Mouse (Mus musculus) myocyte (in vitro differentiated cells): ENCODE results near the gene Cdsn. TPM values are rescaled to one million over a fixed set of nuclear protein-coding genes. Genes with fewer than 3 reads are reported as not detected.

Source experiments
- H3K27me3 ChIP-seq: one replicate; pipeline ENCODE4 v1.6.1; 2011; ENCODE audit not compliant: control insufficient read depth, insufficient read depth, insufficient read length
- H3K36me3 ChIP-seq: one replicate; pipeline ENCODE4 v1.6.1; 2011; ENCODE audit not compliant: control insufficient read depth, insufficient read depth
- H3K4me2 ChIP-seq: one replicate; pipeline ENCODE4 v1.6.1; 2011; ENCODE audit warnings: low read depth, control low read depth
- H3K4me3 ChIP-seq: one replicate; pipeline ENCODE4 v1.5.1; 2011; ENCODE audit warnings: mild to moderate bottlenecking, control low read depth, moderate library complexity
- H3K79me2 ChIP-seq: one replicate; pipeline ENCODE4 v1.6.1; 2011; ENCODE audit not compliant: control insufficient read depth, insufficient read depth
- H3ac ChIP-seq: one replicate; pipeline ENCODE4 v1.6.1; 2011; ENCODE audit not compliant: control insufficient read depth, insufficient read length
- CEBPB ChIP-seq: IDR thresholded peaks from 2 replicates; pipeline ENCODE4 v1.6.1; 2011; ENCODE audit warnings: mild to moderate bottlenecking, moderate library complexity; ENCODE audit not compliant: poor library complexity, insufficient read depth, severe bottlenecking
- E2F4 ChIP-seq: IDR thresholded peaks from one replicate; pipeline ENCODE4 v1.6.1; 2011; ENCODE audit warnings: mild to moderate bottlenecking, control low read depth, moderate library complexity; ENCODE audit not compliant: insufficient read depth
- MAX ChIP-seq: IDR thresholded peaks from one replicate; pipeline ENCODE4 v1.6.1; 2011; ENCODE audit warnings: low read depth, mild to moderate bottlenecking, control low read depth
- MYOD1 ChIP-seq, 3 experiments: IDR thresholded peaks; one replicate each; pipeline ENCODE4 v1.6.1; 2011; ENCODE audit warnings: control low read depth in 2 of 3, low read depth in 2 of 3, mild to moderate bottlenecking in 2 of 3, moderate library complexity in 1 of 3; ENCODE audit not compliant: insufficient read length in 2 of 3, control insufficient read depth in 1 of 3
- MYOG ChIP-seq, 3 experiments: IDR thresholded peaks; one replicate each; pipeline ENCODE4 v1.6.1; 2011; ENCODE audit warnings: control low read depth in 2 of 3, low read depth in 2 of 3, mild to moderate bottlenecking in 2 of 3; ENCODE audit not compliant: insufficient read length in 2 of 3, control insufficient read depth in 1 of 3, insufficient read depth in 1 of 3
- POLR2A ChIP-seq: IDR thresholded peaks from one replicate; pipeline ENCODE4 v1.6.1; 2011; ENCODE audit warnings: low read depth, mild to moderate bottlenecking, control low read depth, moderate library complexity; ENCODE audit not compliant: insufficient read length
- POLR2AphosphoS2 ChIP-seq: IDR thresholded peaks from one replicate; pipeline ENCODE4 v1.6.1; 2011; ENCODE audit warnings: low read depth, control low read depth; ENCODE audit not compliant: insufficient read length
- REST ChIP-seq: IDR thresholded peaks from one replicate; pipeline ENCODE4 v1.6.1; 2011; ENCODE audit warnings: mild to moderate bottlenecking, control low read depth, moderate library complexity; ENCODE audit not compliant: insufficient read depth, insufficient read length
- SRF ChIP-seq: IDR thresholded peaks from one replicate; pipeline ENCODE4 v1.6.1; 2011; ENCODE audit warnings: low read depth; ENCODE audit not compliant: control insufficient read depth, insufficient read length
- TCF12 ChIP-seq: IDR thresholded peaks from one replicate; pipeline ENCODE4 v1.6.1; 2011; ENCODE audit warnings: mild to moderate bottlenecking, control low read depth; ENCODE audit not compliant: poor library complexity, insufficient read depth, severe bottlenecking
- TCF3 ChIP-seq: IDR thresholded peaks from one replicate; pipeline ENCODE4 v1.6.1; 2011; ENCODE audit warnings: low read depth, control low read depth; ENCODE audit not compliant: insufficient read length
- USF1 ChIP-seq: IDR thresholded peaks from one replicate; pipeline ENCODE4 v1.6.1; 2011; ENCODE audit warnings: low read depth, mild to moderate bottlenecking, control low read depth, moderate library complexity
- polyA plus RNA-seq: library from polyadenylated mRNA; unstranded; fragments of >200 nt; fragmentation: generic; extraction: Trizol; gene quantifications from one replicate; pipeline ENCODE4 v1.2.1, GENCODE M21; 2012; ENCODE audit warnings: missing spikeins

Cdsn gene
- 55.4 TPM for polyA plus RNA-seq

DNA sequence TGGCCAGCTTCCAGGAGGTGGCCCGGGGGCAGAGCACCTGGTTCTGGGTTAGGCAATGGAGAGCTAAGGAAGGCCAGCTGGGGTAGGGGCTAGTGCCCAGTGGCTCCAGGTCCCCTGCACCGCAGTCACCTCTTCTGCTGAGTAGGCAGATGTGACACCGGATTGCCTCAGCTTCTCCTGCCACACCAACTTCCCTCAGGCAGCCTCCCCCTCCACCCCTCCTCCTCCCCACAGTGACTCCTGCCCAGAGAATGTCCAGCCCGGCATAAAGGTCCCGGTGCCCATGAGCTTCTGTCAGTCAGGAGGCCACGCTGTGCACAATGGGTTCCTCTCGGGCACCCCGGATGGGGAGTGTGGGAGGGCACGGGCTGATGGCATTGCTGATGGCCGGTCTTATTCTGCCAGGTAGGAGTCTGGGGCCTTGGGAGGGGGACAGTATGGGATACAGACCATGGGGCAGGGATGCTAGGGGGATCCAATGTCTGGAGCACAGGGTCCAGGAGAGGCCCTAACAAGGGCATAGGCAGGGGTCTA lies at the start of gene Cdsn:
Gene Cdsn (plus strand): TSS at position 248 of the 534 bp plus-strand sequence.
- no peak within 1 kb of the TSS for H3ac ChIP-seq
- peak in 1 of 3 experiments; percentile 10 for TF ChIP-seq MYOD1 (IDR thresholded peaks at IDR 0.05; ENCODE audit: control insufficient read depth in 1 of 3, insufficient read length in 2 of 3, low read depth in 2 of 3)
- peak in 1 of 3 experiments; percentile 8 for TF ChIP-seq MYOG (IDR thresholded peaks at IDR 0.05; ENCODE audit: control insufficient read depth in 1 of 3, insufficient read depth in 1 of 3, insufficient read length in 2 of 3, low read depth in 2 of 3)
- TF ChIP-seq MAX = no peak
- no peak for TF ChIP-seq SRF
- TF ChIP-seq CEBPB = peak; percentile 76
- no peak for TF ChIP-seq E2F4
- TF ChIP-seq REST = no peak
- TF ChIP-seq POLR2AphosphoS2 = peak; percentile 79
- TF ChIP-seq POLR2A = peak; percentile 80
- no peak for TF ChIP-seq USF1
- no peak for TF ChIP-seq TCF3
- TF ChIP-seq TCF12 = no peak
- H3K4me2 ChIP-seq = peak within 1 kb of the TSS; percentile 75
- no peaks in the 10 kb centered on the region for H3K36me3 ChIP-seq
- no peaks in the 10 kb centered on the region for H3K27me3 ChIP-seq
- peak within 1 kb of the TSS; percentile 33 for H3K4me3 ChIP-seq
- no peaks in the 10 kb centered on the region for H3K79me2 ChIP-seq

DNA sequence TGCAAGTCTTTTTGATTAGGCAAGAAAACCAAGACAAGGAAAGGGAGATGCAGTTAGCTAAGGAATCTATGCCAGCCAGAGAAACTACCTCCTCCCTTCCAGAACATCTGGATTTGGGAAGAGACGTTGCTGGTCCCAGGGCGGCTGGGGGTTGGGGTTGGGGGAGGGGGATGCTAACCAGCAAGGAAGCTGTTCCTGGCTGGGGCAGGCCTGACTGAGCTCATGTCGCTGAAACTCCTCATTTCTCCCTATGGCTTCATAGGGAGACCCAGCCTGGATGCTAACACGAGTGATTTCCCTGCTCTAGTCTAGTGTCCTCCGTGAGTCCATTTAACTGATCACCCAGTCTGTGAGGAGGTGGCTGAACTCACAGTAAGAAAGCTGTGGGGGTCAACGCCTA lies 49.7 kb upstream of the Cdsn start:
- Histone ChIP-seq H3K79me2 (no peaks in the 10 kb centered on the region), H3K4me3 (no peak overlapping the region), H3K4me2 (no peak overlapping the region), H3K27me3 (peaks cover 6% of the 10 kb centered on the region), H3ac (no peak overlapping the region), H3K36me3 (no peaks in the 10 kb centered on the region)
- no peak for TF ChIP-seq POLR2AphosphoS2
- TF ChIP-seq MAX = no peak
- TF ChIP-seq TCF3 = no peak
- TF ChIP-seq USF1 = no peak
- TF ChIP-seq POLR2A = no peak
- TF ChIP-seq TCF12 = no peak
- TF ChIP-seq REST = no peak
- TF ChIP-seq MYOD1 (IDR thresholded peaks at IDR 0.05; ENCODE audit: control insufficient read depth in 1 of 3, insufficient read length in 2 of 3, low read depth in 2 of 3) = no peak
- no peak for TF ChIP-seq MYOG (IDR thresholded peaks at IDR 0.05; ENCODE audit: control insufficient read depth in 1 of 3, insufficient read depth in 1 of 3, insufficient read length in 2 of 3, low read depth in 2 of 3)
- TF ChIP-seq CEBPB = no peak
- no peak for TF ChIP-seq SRF
- no peak for TF ChIP-seq E2F4

DNA sequence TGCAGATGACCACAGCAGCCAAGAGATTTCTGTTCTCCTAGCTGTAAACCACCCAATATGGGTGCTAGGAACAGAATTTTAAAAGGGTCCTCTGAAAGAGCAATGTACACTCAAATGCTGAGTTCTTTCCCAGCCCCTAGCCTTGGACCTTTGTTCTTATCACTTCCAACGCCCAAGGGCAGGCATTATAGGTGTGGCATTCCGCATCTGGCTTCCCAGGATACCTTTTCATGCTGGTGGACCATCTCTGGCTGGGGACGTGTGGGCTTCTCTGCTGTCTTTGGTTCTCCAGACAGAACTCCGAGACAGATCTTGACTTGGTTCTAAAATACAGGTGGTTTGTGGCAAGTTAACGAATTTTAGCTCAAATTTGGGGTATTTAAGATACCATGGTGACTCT lies 49.2 kb upstream of the Cdsn start:
- H3K27me3 ChIP-seq = peaks cover 7% of the 10 kb centered on the region
- H3K36me3 ChIP-seq = no peaks in the 10 kb centered on the region
- no peak overlapping the region for H3K4me2 ChIP-seq
- no peak overlapping the region for H3ac ChIP-seq
- H3K4me3 ChIP-seq = no peak overlapping the region
- TF ChIP-seq SRF (no peak), CEBPB (no peak), USF1 (no peak), E2F4 (no peak), TCF3 (no peak)
- H3K79me2 ChIP-seq = no peaks in the 10 kb centered on the region

DNA sequence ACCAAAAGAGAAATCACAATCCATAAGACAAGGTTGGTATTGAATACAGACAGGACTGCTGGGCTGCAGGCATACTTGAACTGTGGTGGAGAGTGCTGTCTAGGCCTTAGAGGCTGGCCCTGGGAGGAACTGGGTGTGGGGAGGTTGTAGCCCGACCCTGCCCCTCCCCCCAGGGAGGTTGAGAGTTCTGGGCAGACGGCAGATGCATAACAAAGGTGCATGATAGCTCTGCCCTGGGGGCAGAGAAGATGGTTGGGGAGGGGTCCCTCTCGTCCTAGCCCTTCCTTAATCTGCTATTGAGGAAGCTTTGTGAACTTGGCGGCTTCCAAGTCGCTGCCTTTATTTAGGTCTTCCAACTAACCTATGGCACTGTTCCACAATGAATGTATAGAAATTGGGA lies 48.1 kb upstream of the Cdsn start:
- no peak overlapping the region for H3K4me2 ChIP-seq

DNA sequence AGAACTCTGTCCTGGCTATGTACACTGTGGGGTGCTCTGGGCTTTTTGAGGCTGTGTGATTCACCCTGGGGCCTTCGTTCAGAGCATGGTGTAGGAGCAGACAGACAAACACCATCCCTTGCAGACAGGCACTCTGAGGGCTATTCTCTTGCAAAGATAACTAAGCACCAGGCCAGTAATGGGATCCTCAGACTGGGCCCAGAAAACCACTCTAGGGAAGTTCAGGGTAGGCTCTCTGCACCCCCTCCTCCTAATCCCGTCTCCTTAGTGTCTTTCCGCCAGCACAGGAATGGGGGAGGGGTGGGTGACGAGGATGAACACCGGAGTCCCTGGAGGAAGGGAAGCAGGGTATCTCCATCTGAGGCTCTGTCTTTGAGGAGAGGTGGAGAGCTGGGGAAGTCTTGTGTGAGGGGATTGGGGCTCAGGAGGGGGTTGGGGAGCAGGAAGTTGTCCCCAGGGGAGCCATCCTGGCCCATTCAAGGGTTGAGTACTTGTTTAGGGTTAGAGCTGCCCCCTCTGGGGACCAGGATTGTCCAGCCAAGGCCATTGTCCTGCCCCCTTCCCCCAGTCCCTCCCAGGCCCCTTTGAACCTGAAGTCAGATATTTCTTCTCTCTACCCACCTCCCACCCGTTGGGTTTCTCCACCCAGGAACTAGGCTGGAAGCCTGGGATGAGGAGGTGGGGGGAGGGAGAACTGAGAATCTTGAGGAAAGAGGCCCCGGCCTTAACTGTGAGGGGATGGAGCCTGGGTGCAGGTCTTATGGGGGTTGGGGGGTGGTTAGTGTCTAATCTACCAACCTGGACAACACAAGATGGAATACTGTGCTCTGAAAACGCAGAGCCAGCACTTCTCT lies 47.1 kb upstream of the Cdsn start:
- H3K36me3 ChIP-seq = no peaks in the 10 kb centered on the region
- no peaks in the 10 kb centered on the region for H3K79me2 ChIP-seq
- peaks cover 7% of the 10 kb centered on the region for H3K27me3 ChIP-seq
- H3K4me3 ChIP-seq = no peak overlapping the region
- H3K4me2 ChIP-seq = no peak overlapping the region
- no peak for TF ChIP-seq MYOG (IDR thresholded peaks at IDR 0.05; ENCODE audit: control insufficient read depth in 1 of 3, insufficient read depth in 1 of 3, insufficient read length in 2 of 3, low read depth in 2 of 3)
- no peak overlapping the region for H3ac ChIP-seq

More for the DNA sequence above, 48.1 kb upstream of the Cdsn start:
- Histone ChIP-seq H3K27me3 (peaks cover 7% of the 10 kb centered on the region), H3K36me3 (no peaks in the 10 kb centered on the region), H3ac (no peak overlapping the region), H3K4me3 (no peak overlapping the region), H3K79me2 (no peaks in the 10 kb centered on the region)
- TF ChIP-seq POLR2A (no peak), MYOD1 (IDR thresholded peaks at IDR 0.05; ENCODE audit: control insufficient read depth in 1 of 3, insufficient read length in 2 of 3, low read depth in 2 of 3) (no peak), CEBPB (no peak), E2F4 (no peak)
